Mouse (Mus musculus): ENCODE data around the gene Cftr. TPM values are rescaled to one million over a fixed set of nuclear protein-coding genes. Genes with fewer than 3 reads are reported as not detected.

Gene Cftr
- polyA plus RNA-seq (2014; fragmentation: Nextera tagmentation; extraction: Ambion mirVana) = 2.9 and 4.7 TPM in 2 replicates

GRCm38 (mm10) chr6:18170311-18170922 is at the start of gene Cftr:
TSS of gene Cftr (plus strand) at chr6:18170687.
- ATAC-seq (ENCODE audit: low FRiP score, low TSS enrichment) = peak; percentile 90
- Histone ChIP-seq H3K27me3 (ENCODE audit: control insufficient read depth, insufficient read depth, low read length) (no peaks in the 10 kb centered on the region; the same call in 1 of the 2 replicates), H3K4me3 (ENCODE audit: low read length) (peak within 1 kb of the TSS; percentile 46), H3K9me3 (ENCODE audit: control insufficient read depth, low read length) (no peaks in the 10 kb centered on the region), H3K9ac (ENCODE audit: low read depth, low read length) (peak within 1 kb of the TSS; percentile 50), H3K4me1 (ENCODE audit: control insufficient read depth, insufficient read depth, low read length) (no peaks in the 10 kb centered on the region), H3K4me2 (replicated peaks; ENCODE audit: low read depth, low read length) (peak within 1 kb of the TSS; percentile 80), H3K36me3 (ENCODE audit: control insufficient read depth, insufficient read depth, low read length) (no peaks in the 10 kb centered on the region), H3K27ac (ENCODE audit: low read depth, low read length) (no peak within 1 kb of the TSS)
- WGBS = 2% methylated on average over 37 of the region's 45 CpGs

DNA sequence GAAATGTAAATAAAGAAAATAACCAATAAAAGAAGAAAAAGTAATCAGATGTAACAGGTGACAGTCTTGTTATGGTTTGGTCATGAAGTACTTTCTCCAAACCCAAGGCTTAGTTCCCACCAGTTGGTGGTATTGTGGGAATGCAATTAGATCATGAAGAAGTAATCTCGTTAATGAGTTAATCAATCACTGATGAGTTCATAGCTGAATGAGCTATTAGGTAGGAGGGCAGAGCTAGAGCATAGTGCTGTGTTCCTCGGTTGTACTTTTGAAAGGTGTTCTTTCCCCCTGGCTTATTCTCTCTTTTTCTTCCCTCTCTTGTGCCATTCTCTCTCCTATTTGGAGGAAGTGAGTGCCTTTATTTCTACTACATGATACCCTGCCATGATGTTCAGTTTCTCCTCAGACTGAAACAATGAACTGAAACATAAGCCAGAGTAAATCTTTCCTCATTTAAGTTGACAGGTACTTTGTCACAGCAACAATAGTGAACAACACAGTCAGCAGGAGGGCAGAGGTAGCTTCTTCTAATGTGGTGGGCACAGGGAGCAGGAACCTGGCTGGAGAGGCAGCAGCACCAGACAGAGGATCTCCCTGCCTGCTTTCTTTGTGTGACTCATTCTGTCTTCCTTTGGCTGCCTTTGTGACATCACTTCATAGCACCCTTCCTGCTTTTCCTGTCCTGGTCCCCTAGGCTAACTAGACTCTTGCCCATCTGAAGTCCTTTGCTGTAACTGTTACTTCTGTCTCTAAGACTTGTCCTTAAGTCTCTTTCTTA is 43.1 kb upstream of the Cftr start:
- H3K4me3 ChIP-seq (ENCODE audit: low read length) = no peak overlapping the region

DNA sequence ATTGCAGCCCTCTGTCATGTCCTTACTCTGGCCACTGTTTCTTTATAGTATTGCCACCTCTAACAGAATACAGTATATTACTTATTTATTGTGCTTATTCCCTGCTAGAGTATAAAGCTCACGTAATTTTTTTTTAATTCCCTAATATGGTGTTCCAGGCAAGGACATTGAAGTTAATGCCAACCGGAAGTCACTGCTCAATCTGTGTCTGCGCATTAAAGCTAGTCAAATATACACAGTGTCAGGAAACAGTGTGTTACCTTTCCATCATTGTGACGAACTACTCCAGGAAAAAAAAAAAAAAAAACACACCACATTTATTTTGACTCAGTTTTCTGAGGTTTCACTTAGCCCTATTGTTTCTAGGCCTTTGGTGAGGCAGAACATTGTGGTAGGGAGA is 42.4 kb upstream of the Cftr start:
- no peak for ATAC-seq (ENCODE audit: low FRiP score, low TSS enrichment)

More for the DNA sequence above, 43.1 kb upstream of the Cftr start:
- Histone ChIP-seq H3K9ac (ENCODE audit: low read depth, low read length) (no peak overlapping the region), H3K4me2 (replicated peaks; ENCODE audit: low read depth, low read length) (no peak overlapping the region), H3K36me3 (ENCODE audit: control insufficient read depth, insufficient read depth, low read length) (no peaks in the 10 kb centered on the region), H3K27me3 (ENCODE audit: control insufficient read depth, insufficient read depth, low read length) (no peaks in the 10 kb centered on the region), H3K4me1 (ENCODE audit: control insufficient read depth, insufficient read depth, low read length) (no peaks in the 10 kb centered on the region), H3K27ac (ENCODE audit: low read depth, low read length) (no peak overlapping the region), H3K9me3 (ENCODE audit: control insufficient read depth, low read length) (no peaks in the 10 kb centered on the region)
- WGBS = 58% methylated on average over 2 of the region's 2 CpGs
- no peak for ATAC-seq (ENCODE audit: low FRiP score, low TSS enrichment)

DNA sequence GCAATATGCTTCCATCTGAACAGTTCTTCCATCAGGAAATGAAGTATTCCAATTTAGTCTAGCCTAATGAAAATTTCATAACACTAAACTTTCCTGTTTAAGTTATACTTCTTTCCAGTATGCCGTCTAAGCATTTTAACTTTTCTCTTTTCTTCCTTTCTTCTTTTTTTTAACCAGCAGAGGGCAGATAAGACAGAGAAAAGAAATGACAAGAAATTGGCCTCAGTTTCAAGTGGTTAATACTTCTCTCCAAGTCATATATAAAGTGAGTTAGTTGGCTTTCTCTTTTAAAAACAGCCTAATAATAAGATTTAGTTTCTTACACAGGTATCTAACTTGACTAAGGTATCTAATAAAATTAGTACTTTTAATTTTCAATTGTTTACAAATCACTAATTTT is 35.2 kb upstream of the Cftr start:
- Histone ChIP-seq H3K4me3 (ENCODE audit: low read length) (no peak overlapping the region), H3K4me1 (ENCODE audit: control insufficient read depth, insufficient read depth, low read length) (no peaks in the 10 kb centered on the region), H3K9me3 (ENCODE audit: control insufficient read depth, low read length) (no peaks in the 10 kb centered on the region), H3K27ac (ENCODE audit: low read depth, low read length) (no peak overlapping the region), H3K36me3 (ENCODE audit: control insufficient read depth, insufficient read depth, low read length) (no peaks in the 10 kb centered on the region), H3K9ac (ENCODE audit: low read depth, low read length) (no peak overlapping the region), H3K4me2 (replicated peaks; ENCODE audit: low read depth, low read length) (no peak overlapping the region), H3K27me3 (ENCODE audit: control insufficient read depth, insufficient read depth, low read length) (no peaks in the 10 kb centered on the region)
- 36% methylated on average over 1 of the region's 1 CpGs for WGBS
- no peak for ATAC-seq (ENCODE audit: low FRiP score, low TSS enrichment)

More for the DNA sequence above, 42.4 kb upstream of the Cftr start:
- H3K36me3 ChIP-seq (ENCODE audit: control insufficient read depth, insufficient read depth, low read length) = no peaks in the 10 kb centered on the region
- no peaks in the 10 kb centered on the region for H3K4me1 ChIP-seq (ENCODE audit: control insufficient read depth, insufficient read depth, low read length)
- 79% methylated on average over 4 of the region's 4 CpGs for WGBS
- H3K4me2 ChIP-seq (replicated peaks; ENCODE audit: low read depth, low read length) = no peak overlapping the region
- H3K27ac ChIP-seq (ENCODE audit: low read depth, low read length) = no peak overlapping the region
- no peak overlapping the region for H3K9ac ChIP-seq (ENCODE audit: low read depth, low read length)
- no peak overlapping the region for H3K4me3 ChIP-seq (ENCODE audit: low read length)
- no peaks in the 10 kb centered on the region for H3K9me3 ChIP-seq (ENCODE audit: control insufficient read depth, low read length)
- no peaks in the 10 kb centered on the region for H3K27me3 ChIP-seq (ENCODE audit: control insufficient read depth, insufficient read depth, low read length)

- H3K27me3 ChIP-seq (ENCODE audit: control insufficient read depth, insufficient read depth, low read length) = no peaks in the 10 kb centered on the region
- no peak overlapping the region for H3K4me3 ChIP-seq (ENCODE audit: low read length)
- ATAC-seq (ENCODE audit: low FRiP score, low TSS enrichment) = no peak
- 77% methylated on average over 4 of the region's 4 CpGs for WGBS
- no peak overlapping the region for H3K9ac ChIP-seq (ENCODE audit: low read depth, low read length)
- no peak overlapping the region for H3K4me2 ChIP-seq (replicated peaks; ENCODE audit: low read depth, low read length)
- H3K36me3 ChIP-seq (ENCODE audit: control insufficient read depth, insufficient read depth, low read length) = no peaks in the 10 kb centered on the region
- no peaks in the 10 kb centered on the region for H3K4me1 ChIP-seq (ENCODE audit: control insufficient read depth, insufficient read depth, low read length)
- H3K9me3 ChIP-seq (ENCODE audit: control insufficient read depth, low read length) = no peaks in the 10 kb centered on the region
- no peak overlapping the region for H3K27ac ChIP-seq (ENCODE audit: low read depth, low read length)
These were observed 17.5 kb upstream of the Cftr start for GRCm38 (mm10) chr6:18153031-18153430.

GRCm38 (mm10) chr6:18169618-18170017 is 869 bp upstream of the Cftr start:
- no peak overlapping the region for H3K4me2 ChIP-seq (replicated peaks; ENCODE audit: low read depth, low read length)
- no peak for ATAC-seq (ENCODE audit: low FRiP score, low TSS enrichment)
- WGBS = 86% methylated on average over 1 of the region's 1 CpGs
- H3K4me1 ChIP-seq (ENCODE audit: control insufficient read depth, insufficient read depth, low read length) = no peaks in the 10 kb centered on the region
- H3K4me3 ChIP-seq (ENCODE audit: low read length) = no peak overlapping the region
- H3K36me3 ChIP-seq (ENCODE audit: control insufficient read depth, insufficient read depth, low read length) = no peaks in the 10 kb centered on the region
- no peak overlapping the region for H3K9ac ChIP-seq (ENCODE audit: low read depth, low read length)
- no peaks in the 10 kb centered on the region; the same call in 1 of the 2 replicates for H3K27me3 ChIP-seq (ENCODE audit: control insufficient read depth, insufficient read depth, low read length)
- H3K27ac ChIP-seq (ENCODE audit: low read depth, low read length) = no peak overlapping the region
- H3K9me3 ChIP-seq (ENCODE audit: control insufficient read depth, low read length) = no peaks in the 10 kb centered on the region

- no peak overlapping the region for H3K4me3 ChIP-seq (ENCODE audit: low read length)
- H3K9me3 ChIP-seq (ENCODE audit: control insufficient read depth, low read length) = no peaks in the 10 kb centered on the region
- H3K4me1 ChIP-seq (ENCODE audit: control insufficient read depth, insufficient read depth, low read length) = no peaks in the 10 kb centered on the region
- H3K27ac ChIP-seq (ENCODE audit: low read depth, low read length) = no peak overlapping the region
- 57% methylated on average over 8 of the region's 8 CpGs for WGBS
- H3K9ac ChIP-seq (ENCODE audit: low read depth, low read length) = no peak overlapping the region
- H3K36me3 ChIP-seq (ENCODE audit: control insufficient read depth, insufficient read depth, low read length) = no peaks in the 10 kb centered on the region
- ATAC-seq (ENCODE audit: low FRiP score, low TSS enrichment) = peak; percentile 61; the same call in 1 of the 2 replicates
- H3K4me2 ChIP-seq (replicated peaks; ENCODE audit: low read depth, low read length) = no peak overlapping the region
- no peaks in the 10 kb centered on the region; the same call in 1 of the 2 replicates for H3K27me3 ChIP-seq (ENCODE audit: control insufficient read depth, insufficient read depth, low read length)
These were observed 1.1 kb downstream of the Cftr start for GRCm38 (mm10) chr6:18171614-18172013.

DNA sequence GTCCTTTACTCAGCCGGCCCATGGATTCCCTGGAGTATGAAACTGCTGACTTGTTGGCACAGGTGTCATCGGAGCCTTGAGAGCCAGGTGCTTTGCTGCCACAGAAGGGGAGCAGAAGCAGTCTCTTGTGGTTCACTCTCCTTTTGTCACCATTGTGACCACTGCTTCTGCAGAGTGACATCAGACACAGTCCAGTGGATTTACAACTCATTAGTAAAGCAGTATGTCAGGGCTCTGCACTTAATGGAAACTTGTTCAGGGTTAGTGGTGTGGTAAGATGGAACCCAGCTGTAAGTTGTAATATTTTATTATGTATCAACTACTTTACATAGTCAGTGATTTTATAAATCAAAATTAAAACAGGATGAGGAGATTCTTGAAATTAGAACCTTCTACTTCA is 7.0 kb downstream of the Cftr start:
- no peak overlapping the region for H3K4me2 ChIP-seq (replicated peaks; ENCODE audit: low read depth, low read length)
- no peaks in the 10 kb centered on the region for H3K9me3 ChIP-seq (ENCODE audit: control insufficient read depth, low read length)
- H3K9ac ChIP-seq (ENCODE audit: low read depth, low read length) = no peak overlapping the region
- 0 out of 2 replicates have a peak, but pooled peaks cover 3% of the 10 kb centered on the region for H3K4me1 ChIP-seq (ENCODE audit: control insufficient read depth, insufficient read depth, low read length)
- WGBS = 48% methylated on average over 2 of the region's 2 CpGs
- no peaks in the 10 kb centered on the region for H3K27me3 ChIP-seq (ENCODE audit: control insufficient read depth, insufficient read depth, low read length)
- H3K27ac ChIP-seq (ENCODE audit: low read depth, low read length) = no peak overlapping the region
- no peaks in the 10 kb centered on the region for H3K36me3 ChIP-seq (ENCODE audit: control insufficient read depth, insufficient read depth, low read length)
- ATAC-seq (ENCODE audit: low FRiP score, low TSS enrichment) = peak; percentile 69; the same call in 1 of the 2 replicates
- no peak overlapping the region for H3K4me3 ChIP-seq (ENCODE audit: low read length)

DNA sequence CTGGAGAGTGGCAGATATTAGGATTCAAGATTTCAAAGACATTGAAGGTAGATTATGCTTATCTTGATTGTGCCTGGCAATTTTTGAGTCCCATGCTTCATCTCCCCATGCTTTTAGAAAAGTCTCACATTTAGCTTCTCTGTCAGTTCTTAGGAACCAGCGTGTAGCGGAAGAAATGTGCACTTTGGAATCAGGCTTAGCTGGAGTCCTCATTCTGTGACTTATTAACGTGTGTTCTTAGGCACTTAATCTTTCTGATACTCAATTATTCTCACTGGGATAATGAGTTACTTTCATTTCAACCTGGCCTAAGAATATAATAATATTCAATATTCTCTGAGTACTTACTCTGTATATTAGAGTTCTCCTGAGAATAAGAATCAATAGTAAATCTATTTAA is 10.2 kb downstream of the Cftr start:
- no peaks in the 10 kb centered on the region for H3K27me3 ChIP-seq (ENCODE audit: control insufficient read depth, insufficient read depth, low read length)
- no peak overlapping the region for H3K27ac ChIP-seq (ENCODE audit: low read depth, low read length)
- H3K36me3 ChIP-seq (ENCODE audit: control insufficient read depth, insufficient read depth, low read length) = no peaks in the 10 kb centered on the region
- no peaks in the 10 kb centered on the region for H3K9me3 ChIP-seq (ENCODE audit: control insufficient read depth, low read length)
- WGBS = 74% methylated on average over 3 of the region's 3 CpGs
- H3K4me3 ChIP-seq (ENCODE audit: low read length) = no peak overlapping the region
- H3K9ac ChIP-seq (ENCODE audit: low read depth, low read length) = no peak overlapping the region
- ATAC-seq (ENCODE audit: low FRiP score, low TSS enrichment) = no peak
- H3K4me2 ChIP-seq (replicated peaks; ENCODE audit: low read depth, low read length) = no peak overlapping the region
- H3K4me1 ChIP-seq (ENCODE audit: control insufficient read depth, insufficient read depth, low read length) = 0 out of 2 replicates have a peak, but pooled peaks cover 3% of the 10 kb centered on the region
